Mouse (Mus musculus): ENCODE results near the gene Bicc1.

- TF ChIP-seq CTCF (IDR thresholded peaks at IDR 0.05; ENCODE audit: low read depth, low read length) (no peak), POLR2AphosphoS5 (IDR thresholded peaks at IDR 0.05; ENCODE audit: insufficient replicate concordance, low read depth, low read length) (no peak), GATA1 (IDR thresholded peaks at IDR 0.05; ENCODE audit: borderline replicate concordance, low read length) (no peak), TAL1 (conservative IDR thresholded peaks at IDR 0.05; ENCODE audit: low read depth, low read length) (no peak)
These were observed 256.6 kb downstream of the Bicc1 start for GRCm38 (mm10) chr10:70902751-70903485.

All from G1E (cell line).